Mouse (Mus musculus): ENCODE data around the gene Nisch.

- TF ChIP-seq CTCF (IDR thresholded peaks at IDR 0.05; ENCODE audit: control insufficient read depth, insufficient read depth, low read length) (no peak), POLR2A (IDR thresholded peaks at IDR 0.05; ENCODE audit: borderline replicate concordance, control insufficient read depth, low read depth, low read length) (peak; percentile 67; the same call in 1 of the 2 replicates)
These were observed 10.2 kb downstream of the Nisch start for GRCm38 (mm10) chr14:31206472-31206981.

Data from bone marrow, adult 2 months (tissue).